Mouse (Mus musculus): ENCODE results near the gene Sec14l5.
A peak's percentile ranks its signal among the peaks of the same experiment; 100 is the strongest.

Sec14l5 gene

GRCm38 (mm10) chr16:5147037-5147385, at the start of gene Sec14l5:
Sec14l5 (plus strand) TSS chr16:5147109.
- DNase-seq (ENCODE audit: inconsistent age in 2 of 2, low spot score in 1 of 2), result no peak

GRCm38 (mm10) chr16:5101000-5101399, 45.9 kb upstream of the Sec14l5 start:
- no peak for DNase-seq (ENCODE audit: inconsistent age in 2 of 2, low spot score in 1 of 2)

- DNase-seq (ENCODE audit: inconsistent age in 2 of 2, low spot score in 1 of 2), result no peak
These were observed 37.0 kb upstream of the Sec14l5 start for GRCm38 (mm10) chr16:5109877-5110276.

GRCm38 (mm10) chr16:5111021-5111420, 35.9 kb upstream of the Sec14l5 start:
- no peak for DNase-seq (ENCODE audit: inconsistent age in 2 of 2, low spot score in 1 of 2)

GRCm38 (mm10) chr16:5113002-5113550, 33.8 kb upstream of the Sec14l5 start:
- DNase-seq (ENCODE audit: inconsistent age in 2 of 2, low spot score in 1 of 2), result no peak

DNA sequence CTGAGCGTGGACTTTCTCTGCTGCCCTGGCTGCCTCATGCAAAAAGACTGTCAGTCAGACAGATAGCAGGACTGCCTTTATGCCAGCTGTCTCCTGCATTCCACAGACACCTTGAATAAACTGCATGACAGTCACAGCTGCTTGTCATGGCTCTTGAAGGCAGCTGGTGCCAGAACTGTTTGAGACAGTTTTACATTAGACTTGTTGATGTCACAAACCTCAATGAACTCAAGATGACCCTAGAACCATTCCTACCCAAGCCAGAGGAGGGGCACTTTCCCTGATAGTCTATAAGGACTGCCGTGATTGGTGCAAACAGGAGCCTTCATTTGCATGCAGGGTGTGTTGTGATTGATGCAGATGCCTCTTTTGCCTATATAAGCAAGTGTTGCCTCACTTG, 33.3 kb upstream of the Sec14l5 start:
- DNase-seq (ENCODE audit: inconsistent age in 2 of 2, low spot score in 1 of 2), result no peak

GRCm38 (mm10) chr16:5119385-5119784, 27.5 kb upstream of the Sec14l5 start:
- no peak for DNase-seq (ENCODE audit: inconsistent age in 2 of 2, low spot score in 1 of 2)

- DNase-seq (ENCODE audit: inconsistent age in 2 of 2, low spot score in 1 of 2), result no peak
These were observed 27.1 kb upstream of the Sec14l5 start for GRCm38 (mm10) chr16:5119845-5120244.

GRCm38 (mm10) chr16:5123476-5123875, 23.4 kb upstream of the Sec14l5 start:
- DNase-seq (ENCODE audit: inconsistent age in 2 of 2, low spot score in 1 of 2), result no peak

GRCm38 (mm10) chr16:5130196-5130595, 16.7 kb upstream of the Sec14l5 start:
- no peak for DNase-seq (ENCODE audit: inconsistent age in 2 of 2, low spot score in 1 of 2)

GRCm38 (mm10) chr16:5130766-5131165, 16.1 kb upstream of the Sec14l5 start:
- DNase-seq (ENCODE audit: inconsistent age in 2 of 2, low spot score in 1 of 2), result peak; percentile 79 to 88

DNA sequence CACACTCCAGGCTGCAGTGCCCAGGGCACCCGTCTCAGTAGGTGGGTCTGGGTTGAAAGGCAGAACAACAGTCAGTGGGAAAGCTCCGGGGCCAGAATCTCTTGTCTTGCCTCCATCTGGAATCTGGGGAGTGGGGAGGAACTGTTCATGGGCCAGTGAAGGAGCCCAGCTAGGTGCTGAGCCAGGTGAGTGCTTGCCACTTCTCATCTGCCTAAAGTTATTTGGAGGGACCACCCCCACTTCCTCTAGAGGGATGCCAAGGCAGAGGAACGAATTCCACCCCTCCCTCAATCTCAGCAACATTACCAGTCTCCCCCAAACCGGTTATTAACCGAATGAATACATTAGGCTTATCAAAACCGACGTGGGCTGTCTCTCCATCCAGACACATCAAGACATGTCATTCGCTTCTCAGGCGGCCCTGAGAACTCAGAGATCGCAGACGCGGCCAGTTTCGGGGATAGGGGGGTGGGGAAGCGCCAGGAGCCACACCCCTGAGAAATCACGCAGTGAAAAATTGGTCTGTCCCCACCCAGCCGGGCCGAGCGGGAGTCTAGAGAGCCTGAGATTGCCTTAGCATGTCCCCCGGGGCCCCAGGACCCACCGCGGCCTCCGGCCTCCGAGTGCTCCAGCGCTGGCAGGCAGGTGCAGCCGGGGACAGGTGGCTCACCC, 15.5 kb upstream of the Sec14l5 start:
- DNase-seq (ENCODE audit: inconsistent age in 2 of 2, low spot score in 1 of 2), result peak; percentile 33 to 39

DNA sequence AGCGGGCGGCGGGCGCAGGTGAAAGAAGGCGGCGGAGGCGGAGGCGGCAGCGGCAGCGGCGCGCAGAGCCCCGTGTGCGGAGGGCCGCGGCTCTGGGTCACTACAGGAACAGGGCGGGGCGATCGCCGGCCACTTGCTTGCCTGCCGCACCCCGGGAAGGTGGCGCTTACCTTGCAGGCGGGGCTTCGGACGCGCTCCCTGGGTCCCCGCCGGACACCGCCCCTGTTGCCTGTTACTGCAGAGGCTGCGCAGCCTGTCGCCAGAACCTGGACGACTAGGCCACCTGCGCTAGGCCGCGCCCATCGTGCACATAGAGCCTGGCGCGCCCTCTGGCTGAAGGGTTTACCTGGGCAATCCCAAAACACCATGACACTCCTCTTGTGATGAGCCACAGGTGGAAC, 14.5 kb upstream of the Sec14l5 start, which contains the start of gene Ppl:
TSS of gene Ppl (minus strand) at position 21 of the 401 bp plus-strand sequence.
- peak; percentile 77 to 81 for DNase-seq (ENCODE audit: inconsistent age in 2 of 2, low spot score in 1 of 2)

DNA sequence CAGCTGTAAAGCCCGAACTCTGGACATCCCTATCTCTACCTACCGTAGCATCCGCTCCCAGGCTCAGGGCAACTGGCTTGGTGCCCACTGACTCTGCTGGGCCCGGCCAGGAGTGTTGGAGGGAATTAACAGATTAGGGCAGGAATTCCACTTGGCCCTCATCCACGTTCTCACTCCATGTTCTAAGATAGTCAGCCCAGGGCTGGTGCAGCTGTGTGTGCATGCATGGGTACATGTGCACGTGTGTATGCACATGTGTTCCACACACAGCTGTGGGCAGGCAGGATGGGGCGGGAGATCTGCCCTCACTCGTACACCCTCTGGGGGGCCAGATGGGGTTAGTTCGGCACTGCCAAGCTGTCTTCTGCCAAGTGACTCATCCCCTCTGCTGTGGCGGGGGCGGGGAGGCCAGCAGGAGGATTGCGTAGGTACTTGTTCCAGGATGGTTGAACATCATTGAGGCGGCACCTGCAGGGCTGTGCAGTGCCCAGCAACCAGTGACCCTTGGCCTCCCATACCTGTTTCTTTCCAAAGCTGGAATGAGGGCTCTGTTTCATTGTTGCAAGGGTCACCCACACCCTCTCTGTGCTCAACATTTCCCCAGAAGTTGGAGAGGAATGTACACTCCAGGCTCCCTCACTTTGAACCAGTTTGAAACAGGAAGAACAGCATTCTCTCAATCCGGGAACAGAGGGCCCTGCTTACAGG, 12.1 kb upstream of the Sec14l5 start:
- DNase-seq (ENCODE audit: inconsistent age in 2 of 2, low spot score in 1 of 2), result peak; percentile 88 to 91

- DNase-seq (ENCODE audit: inconsistent age in 2 of 2, low spot score in 1 of 2), result peak; percentile 70 to 74
These were observed 11.2 kb upstream of the Sec14l5 start for GRCm38 (mm10) chr16:5135551-5136261.

DNA sequence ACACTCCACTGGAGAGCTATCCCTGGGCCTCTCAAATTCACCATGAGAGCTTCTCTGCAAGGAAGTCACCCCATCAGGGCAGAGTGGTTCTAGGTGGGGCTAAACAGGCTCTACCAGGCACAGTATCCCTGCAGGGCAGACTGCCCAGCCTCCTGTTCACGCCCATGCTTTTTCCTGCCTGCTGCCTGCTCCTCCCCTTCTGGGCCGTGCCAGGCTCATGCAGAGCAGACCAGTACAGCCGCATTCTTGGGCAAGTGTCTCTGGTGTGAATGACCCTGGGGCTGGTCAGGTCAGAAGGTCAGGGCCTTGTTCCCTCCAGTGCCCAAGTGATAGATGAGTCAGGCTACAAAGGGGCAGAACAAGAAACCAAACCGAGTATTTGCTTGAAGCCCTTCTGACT, 10.4 kb upstream of the Sec14l5 start:
- DNase-seq (ENCODE audit: inconsistent age in 2 of 2, low spot score in 1 of 2), result peak; percentile 93 to 94

DNA sequence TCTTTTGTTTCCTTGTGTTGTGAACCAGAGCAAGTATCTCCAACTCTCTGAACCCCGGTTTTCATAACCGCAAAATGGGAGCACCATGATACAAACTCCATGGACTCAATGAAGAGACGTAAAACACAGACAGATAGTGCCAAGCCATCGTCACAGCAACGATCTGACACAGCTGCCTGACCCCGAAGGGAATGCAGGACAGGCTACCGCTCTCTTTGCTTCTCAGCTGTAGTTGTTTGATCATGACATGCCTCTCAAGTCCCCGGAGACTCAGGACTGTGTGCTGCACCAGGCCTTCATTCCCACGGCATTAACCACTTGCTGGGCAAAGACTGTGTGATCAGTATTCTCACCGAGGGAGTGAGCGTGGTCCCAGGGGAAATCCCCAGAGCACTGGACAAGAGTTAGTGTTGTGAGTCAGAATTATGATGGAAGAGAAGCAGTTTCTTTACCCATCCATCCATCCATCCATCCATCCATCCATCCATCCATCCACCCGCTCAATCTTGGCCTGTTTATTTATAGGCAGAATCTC, 9.8 kb upstream of the Sec14l5 start:
- DNase-seq (ENCODE audit: inconsistent age in 2 of 2, low spot score in 1 of 2), result no peak

GRCm38 (mm10) chr16:5139741-5140140, 7.2 kb upstream of the Sec14l5 start:
- DNase-seq (ENCODE audit: inconsistent age in 2 of 2, low spot score in 1 of 2), result peak; percentile 59 to 70

DNA sequence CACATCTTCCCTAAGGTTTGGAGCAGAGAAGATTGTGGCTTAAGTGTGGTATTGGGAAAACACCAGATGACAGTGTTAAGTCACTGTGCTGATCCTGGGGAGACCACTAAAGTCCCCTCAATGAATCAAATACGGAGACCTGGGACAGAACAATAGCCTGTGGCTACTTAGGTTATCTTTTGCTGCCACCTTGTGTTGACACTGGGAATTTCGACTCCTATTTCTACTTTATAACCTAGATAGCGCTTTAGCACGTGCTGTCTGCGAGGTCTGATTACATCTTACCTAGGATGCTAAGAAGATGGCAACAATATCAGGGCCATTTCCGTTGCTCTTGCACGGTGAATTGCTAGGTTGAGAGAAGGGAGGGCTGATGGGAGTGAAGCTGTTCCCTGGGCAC, 1.3 kb upstream of the Sec14l5 start:
- DNase-seq (ENCODE audit: inconsistent age in 2 of 2, low spot score in 1 of 2), result peak; percentile 62 to 93

- peak; percentile 84 to 92 for DNase-seq (ENCODE audit: inconsistent age in 2 of 2, low spot score in 1 of 2)
These were observed 407 bp upstream of the Sec14l5 start for GRCm38 (mm10) chr16:5146367-5147036.

DNA sequence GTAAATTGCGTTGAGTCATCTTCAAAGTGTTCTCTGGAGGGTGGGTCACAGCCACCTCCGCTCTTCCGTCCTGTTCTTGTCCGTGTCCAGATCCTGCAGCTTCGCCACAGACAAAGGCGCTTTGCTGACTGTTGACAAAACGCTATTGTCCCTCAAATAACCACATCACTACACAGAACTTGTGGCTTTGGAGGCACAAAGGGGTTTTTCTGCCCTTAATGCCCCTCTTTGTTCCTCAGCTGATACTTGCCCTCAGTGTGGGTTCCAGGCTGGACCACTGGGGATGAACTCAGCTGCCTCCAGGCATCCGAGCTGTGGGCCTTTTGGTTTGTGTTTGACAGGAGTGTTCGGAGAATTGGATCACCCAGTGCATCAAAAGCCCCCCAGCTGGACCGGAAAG, 3.6 kb downstream of the Sec14l5 start:
- DNase-seq (ENCODE audit: inconsistent age in 2 of 2, low spot score in 1 of 2), result no peak
